Mouse (Mus musculus): ENCODE data around the gene Prpf6. TPM values are rescaled to one million over a fixed set of nuclear protein-coding genes. Genes with fewer than 3 reads are reported as not detected.

Prpf6 gene
- polyA plus RNA-seq, 1 experiment from 2014 or later = 58.8 TPM

- Histone ChIP-seq H3K4me2 (no peak overlapping the region), H3K27me3 (ENCODE audit: insufficient read depth, low read length) (no peaks in the 10 kb centered on the region), H3K4me3 (ENCODE audit: low read depth, low read length) (no peak overlapping the region), H3K9me3 (ENCODE audit: low read depth, low read length) (no peaks in the 10 kb centered on the region), H3K9ac (no peak overlapping the region), H3K27ac (ENCODE audit: low read depth) (no peak overlapping the region), H3K36me3 (ENCODE audit: insufficient read depth) (peaks cover 10% of the 10 kb centered on the region; the same call in 1 of the 2 replicates), H3K4me1 (ENCODE audit: insufficient read depth) (no peaks in the 10 kb centered on the region)
- ATAC-seq (ENCODE audit: insufficient read depth) (0 out of 2 replicates have a peak, but pooled peaks have one; percentile 17), DNase-seq (peak; percentile 74)
- TF ChIP-seq CTCF (IDR thresholded peaks at IDR 0.05; ENCODE audit: low read depth) = peak; percentile 67
- 68% methylated on average over 7 of the region's 7 CpGs for WGBS
Measured at GRCm38 (mm10) chr2:181568272-181569008, 23.2 kb upstream of the Prpf6 start.

- DNase-seq (no peak), ATAC-seq (ENCODE audit: insufficient read depth) (no peak)
- H3K9ac ChIP-seq = no peak overlapping the region
- no peaks in the 10 kb centered on the region for H3K27me3 ChIP-seq (ENCODE audit: insufficient read depth, low read length)
- H3K4me3 ChIP-seq (ENCODE audit: low read depth, low read length) = no peak overlapping the region
- WGBS = 93% methylated on average over 10 of the region's 10 CpGs
- H3K27ac ChIP-seq (ENCODE audit: low read depth) = no peak overlapping the region
- no peak overlapping the region for H3K4me2 ChIP-seq
- no peaks in the 10 kb centered on the region for H3K4me1 ChIP-seq (ENCODE audit: insufficient read depth)
- no peaks in the 10 kb centered on the region for H3K9me3 ChIP-seq (ENCODE audit: low read depth, low read length)
- TF ChIP-seq CTCF (IDR thresholded peaks at IDR 0.05; ENCODE audit: low read depth) = no peak
- H3K36me3 ChIP-seq (ENCODE audit: insufficient read depth) = peaks cover 19% of the 10 kb centered on the region; the same call in 1 of the 2 replicates
Measured at GRCm38 (mm10) chr2:181569856-181570255, 21.8 kb upstream of the Prpf6 start.

GRCm38 (mm10) chr2:181570375-181570774 lies 21.3 kb upstream of the Prpf6 start:
- Histone ChIP-seq H3K4me1 (ENCODE audit: insufficient read depth) (no peaks in the 10 kb centered on the region), H3K4me2 (no peak overlapping the region), H3K27me3 (ENCODE audit: insufficient read depth, low read length) (no peaks in the 10 kb centered on the region), H3K9ac (no peak overlapping the region), H3K36me3 (ENCODE audit: insufficient read depth) (peaks cover 19% of the 10 kb centered on the region; the same call in 1 of the 2 replicates), H3K4me3 (ENCODE audit: low read depth, low read length) (no peak overlapping the region), H3K27ac (ENCODE audit: low read depth) (no peak overlapping the region), H3K9me3 (ENCODE audit: low read depth, low read length) (no peaks in the 10 kb centered on the region)
- WGBS = 81% methylated on average over 8 of the region's 8 CpGs
- ATAC-seq (ENCODE audit: insufficient read depth) = no peak
- no peak for DNase-seq
- TF ChIP-seq CTCF (IDR thresholded peaks at IDR 0.05; ENCODE audit: low read depth) = no peak

- H3K4me1 ChIP-seq (ENCODE audit: insufficient read depth) = no peaks in the 10 kb centered on the region
- no peak overlapping the region for H3K4me2 ChIP-seq
- ATAC-seq (ENCODE audit: insufficient read depth) (no peak), DNase-seq (no peak)
- no peak overlapping the region for H3K4me3 ChIP-seq (ENCODE audit: low read depth, low read length)
- no peak overlapping the region for H3K9ac ChIP-seq
- no peaks in the 10 kb centered on the region for H3K9me3 ChIP-seq (ENCODE audit: low read depth, low read length)
- H3K36me3 ChIP-seq (ENCODE audit: insufficient read depth) = peaks cover 19% of the 10 kb centered on the region; the same call in 1 of the 2 replicates
- WGBS = 60% methylated on average over 6 of the region's 6 CpGs
- no peak overlapping the region for H3K27ac ChIP-seq (ENCODE audit: low read depth)
- H3K27me3 ChIP-seq (ENCODE audit: insufficient read depth, low read length) = no peaks in the 10 kb centered on the region
- TF ChIP-seq CTCF (IDR thresholded peaks at IDR 0.05; ENCODE audit: low read depth) = no peak
Measured at GRCm38 (mm10) chr2:181570921-181571595, 20.6 kb upstream of the Prpf6 start.

GRCm38 (mm10) chr2:181571941-181572670 lies 19.6 kb upstream of the Prpf6 start:
- TF ChIP-seq CTCF (IDR thresholded peaks at IDR 0.05; ENCODE audit: low read depth) = no peak
- Histone ChIP-seq H3K4me1 (ENCODE audit: insufficient read depth) (no peaks in the 10 kb centered on the region), H3K27ac (ENCODE audit: low read depth) (no peak overlapping the region), H3K36me3 (ENCODE audit: insufficient read depth) (peaks cover 19% of the 10 kb centered on the region; the same call in 1 of the 2 replicates), H3K4me2 (no peak overlapping the region), H3K9ac (no peak overlapping the region), H3K27me3 (ENCODE audit: insufficient read depth, low read length) (no peaks in the 10 kb centered on the region), H3K4me3 (ENCODE audit: low read depth, low read length) (no peak overlapping the region), H3K9me3 (ENCODE audit: low read depth, low read length) (no peaks in the 10 kb centered on the region)
- 89% methylated on average over 11 of the region's 11 CpGs for WGBS
- no peak for ATAC-seq (ENCODE audit: insufficient read depth)
- DNase-seq = no peak

- Histone ChIP-seq H3K27ac (ENCODE audit: low read depth) (no peak overlapping the region), H3K4me3 (ENCODE audit: low read depth, low read length) (no peak overlapping the region), H3K4me2 (no peak overlapping the region), H3K27me3 (ENCODE audit: insufficient read depth, low read length) (no peaks in the 10 kb centered on the region), H3K9ac (no peak overlapping the region), H3K4me1 (ENCODE audit: insufficient read depth) (no peaks in the 10 kb centered on the region), H3K36me3 (ENCODE audit: insufficient read depth) (peaks cover 19% of the 10 kb centered on the region; the same call in 1 of the 2 replicates), H3K9me3 (ENCODE audit: low read depth, low read length) (no peaks in the 10 kb centered on the region)
- ATAC-seq (ENCODE audit: insufficient read depth) = no peak
- DNase-seq = no peak
- TF ChIP-seq CTCF (IDR thresholded peaks at IDR 0.05; ENCODE audit: low read depth) = no peak
- WGBS = 89% methylated on average over 15 of the region's 15 CpGs
Measured at GRCm38 (mm10) chr2:181572921-181573920, 18.4 kb upstream of the Prpf6 start.

All from lung, embryonic 14.5 days (tissue).